Mouse (Mus musculus): ENCODE data around the gene Rimbp3.

DNA sequence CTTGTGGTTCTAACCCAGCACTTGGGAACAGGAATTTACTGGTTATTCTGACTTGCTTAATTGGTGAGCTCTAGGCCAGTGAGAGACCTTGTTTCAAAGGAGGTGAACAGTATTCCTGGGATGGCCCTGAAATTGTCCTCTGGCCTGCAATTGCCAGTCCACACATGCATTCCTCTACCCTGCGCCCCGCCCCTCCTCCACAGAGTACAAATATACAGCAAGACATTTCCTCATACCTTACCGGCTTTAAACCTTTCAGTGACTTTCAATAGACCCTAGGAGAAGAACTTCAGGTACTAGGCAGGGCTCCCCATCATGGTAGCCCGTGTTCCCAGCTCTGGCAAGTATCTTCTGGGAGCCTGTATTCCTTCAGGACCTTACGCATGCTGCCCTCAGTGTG, 17.2 kb downstream of the Rimbp3 start:
- TF ChIP-seq CTCF (conservative IDR thresholded peaks at IDR 0.05; ENCODE audit: insufficient read depth, insufficient read length, low read depth, low read length) (no peak), POLR2A (IDR thresholded peaks at IDR 0.05; ENCODE audit: low read depth, low read length) (no peak)

Data from kidney, adult 2 months (tissue).